Mouse (Mus musculus) ovary, postnatal 36 days (tissue): ENCODE measurements around the gene Dapk2.
A peak's percentile ranks its signal among the peaks of the same experiment; 100 is the strongest.
"Not testable (repeated sequence)": the region's sequence is repeated elsewhere in the genome, so short reads cannot be mapped to it uniquely, and the experiment has no call there.

Experiments used
- DNase-seq: peaks from one replicate; pipeline ENCODE4 v3.0.0; 2022; ENCODE audit warnings: low spot score, mixed read lengths

Dapk2 gene

DNA sequence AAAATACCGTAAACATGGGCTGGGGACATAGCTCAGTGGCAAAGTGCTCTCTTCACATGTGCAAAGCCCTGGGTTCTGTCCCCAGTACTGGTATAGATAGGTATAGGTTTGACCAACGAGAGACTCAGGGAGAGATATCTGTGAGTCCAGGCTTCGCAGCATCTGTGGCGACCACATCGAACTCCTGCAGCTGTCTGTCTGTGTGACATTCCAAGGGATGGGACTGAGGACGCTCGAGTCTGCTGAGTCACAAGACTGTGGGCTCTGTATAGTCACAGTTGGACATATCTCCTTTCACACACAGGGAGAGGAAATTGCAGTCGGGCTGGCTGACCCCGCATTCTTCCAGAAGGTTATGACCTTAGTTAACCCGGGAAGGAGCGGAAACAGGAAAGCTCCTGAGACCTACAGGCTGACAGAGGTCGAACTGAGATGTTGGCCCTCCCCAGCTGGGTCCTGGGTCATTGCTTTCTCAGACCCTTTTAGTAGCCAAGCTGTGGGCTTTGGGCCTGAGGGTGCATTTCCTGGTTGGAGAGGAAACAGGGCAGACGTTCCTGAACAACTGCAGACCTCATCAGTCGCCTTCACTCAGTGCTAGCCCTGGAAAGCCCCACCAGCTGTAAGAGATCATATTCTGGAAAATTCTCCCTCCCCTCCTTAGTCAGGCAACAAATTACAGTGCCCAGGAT, 118.8 kb downstream of the Dapk2 start:
- no peak for DNase-seq

DNA sequence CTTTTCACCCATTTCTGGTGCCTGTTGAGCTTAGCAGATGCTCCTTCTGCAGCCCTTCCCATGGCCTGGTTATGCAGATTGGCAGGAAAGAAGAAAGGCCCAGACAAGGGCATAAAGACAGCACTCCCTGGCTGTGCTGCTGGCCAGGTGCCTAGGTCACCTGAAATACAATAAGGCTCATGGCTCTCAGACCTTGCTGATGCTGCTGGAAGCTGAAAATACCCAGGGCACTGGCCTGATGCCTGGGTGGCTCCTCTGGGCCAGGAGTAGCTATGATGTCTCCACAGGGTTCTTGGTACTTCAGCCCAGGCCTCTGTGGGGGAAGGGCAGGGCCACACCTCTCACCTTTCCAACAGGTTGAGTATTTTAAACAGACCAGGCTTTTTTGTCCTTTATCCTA, 121.6 kb downstream of the Dapk2 start:
- no peak for DNase-seq

DNA sequence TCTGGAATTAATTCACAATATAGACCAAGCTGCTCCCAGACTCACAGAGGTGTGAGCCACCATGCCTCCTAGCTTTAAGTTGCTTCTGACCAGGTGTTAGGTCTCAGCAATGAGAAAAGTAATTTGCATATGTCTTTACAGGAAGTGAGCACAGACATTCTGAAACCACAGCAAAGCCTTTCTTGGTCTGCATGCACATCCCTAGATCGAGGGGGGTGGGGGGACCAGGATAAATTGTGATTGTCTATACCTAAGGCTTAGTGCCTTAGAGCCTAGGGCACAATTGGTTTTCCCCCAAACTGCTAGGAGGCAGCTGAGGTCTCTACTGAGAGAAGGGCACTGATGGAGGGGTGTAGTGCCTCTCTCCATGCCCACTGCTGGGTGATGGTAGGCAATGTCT, 122.5 kb downstream of the Dapk2 start:
- DNase-seq, result no peak

DNA sequence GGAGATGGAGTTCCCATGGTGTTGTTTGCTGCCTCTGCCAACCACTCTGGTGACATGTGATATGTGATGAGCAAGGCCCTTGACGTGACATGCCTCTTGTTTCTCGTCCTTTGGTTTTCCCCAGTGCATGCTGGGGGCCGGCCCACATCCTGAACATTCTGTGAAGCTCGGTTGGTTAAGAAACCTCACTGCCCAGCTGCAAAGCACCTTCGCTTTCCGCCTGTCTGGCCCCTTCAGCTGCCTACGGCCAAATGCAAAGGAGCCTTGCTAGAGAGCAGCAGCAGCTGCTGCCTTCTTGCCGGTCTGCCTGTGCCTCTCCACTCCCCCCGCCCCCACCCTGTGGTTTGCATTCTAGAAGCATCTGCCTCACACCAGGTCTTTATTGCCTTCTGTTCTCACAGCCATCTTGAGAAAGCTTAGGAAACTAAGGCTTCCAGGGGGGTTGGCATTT, 123.5 kb downstream of the Dapk2 start:
- no peak for DNase-seq

DNA sequence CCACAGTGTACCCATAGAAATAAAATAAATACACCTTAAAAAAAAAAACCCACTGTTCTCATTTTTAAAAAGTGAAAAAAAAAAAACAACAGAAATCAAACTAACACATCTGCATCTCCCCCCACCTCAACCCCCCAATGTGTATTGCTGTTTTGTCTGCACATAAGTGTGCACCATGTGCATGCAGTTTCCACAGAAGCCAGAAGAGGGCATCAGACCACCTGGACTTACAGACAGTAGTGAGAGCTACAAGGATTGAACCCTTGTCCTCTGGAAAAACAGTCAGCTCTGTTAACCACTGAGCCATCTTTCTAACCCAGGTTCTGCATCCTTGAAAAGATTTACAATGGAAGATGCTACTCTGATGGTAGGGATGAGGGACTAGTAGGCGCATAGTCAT, 124.6 kb downstream of the Dapk2 start:
- DNase-seq, result no peak

DNA sequence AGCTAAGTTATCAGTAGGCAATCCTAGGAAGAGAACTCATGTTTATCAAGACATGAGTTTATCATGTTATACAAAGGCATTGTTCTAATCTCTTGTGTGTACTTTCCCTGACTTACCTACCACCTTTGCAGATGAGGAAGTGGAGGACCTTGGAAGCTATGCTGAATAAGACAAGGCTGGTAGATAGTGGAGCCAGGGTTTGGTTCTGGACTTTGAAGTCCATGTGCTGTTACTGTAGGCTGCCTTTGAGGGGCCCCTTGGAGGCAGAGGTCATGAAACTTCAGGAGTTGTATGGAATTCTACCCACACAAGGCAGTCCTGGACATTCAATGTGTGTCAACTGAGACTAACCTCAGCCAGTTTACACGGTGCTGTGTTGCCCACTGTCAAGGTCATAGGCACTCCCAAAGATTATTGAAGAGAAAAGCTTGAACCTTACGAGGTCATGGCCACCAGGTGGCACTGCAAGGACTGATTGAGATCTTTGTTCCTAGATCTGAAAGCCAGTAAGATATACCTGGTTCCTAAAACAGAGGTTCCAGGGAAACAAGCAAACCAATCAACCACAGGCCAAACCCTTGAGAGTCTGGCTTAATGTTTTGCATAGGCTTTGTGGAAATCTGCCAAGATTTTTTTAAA, 125.7 kb downstream of the Dapk2 start:
- peak; percentile 51 for DNase-seq

DNA sequence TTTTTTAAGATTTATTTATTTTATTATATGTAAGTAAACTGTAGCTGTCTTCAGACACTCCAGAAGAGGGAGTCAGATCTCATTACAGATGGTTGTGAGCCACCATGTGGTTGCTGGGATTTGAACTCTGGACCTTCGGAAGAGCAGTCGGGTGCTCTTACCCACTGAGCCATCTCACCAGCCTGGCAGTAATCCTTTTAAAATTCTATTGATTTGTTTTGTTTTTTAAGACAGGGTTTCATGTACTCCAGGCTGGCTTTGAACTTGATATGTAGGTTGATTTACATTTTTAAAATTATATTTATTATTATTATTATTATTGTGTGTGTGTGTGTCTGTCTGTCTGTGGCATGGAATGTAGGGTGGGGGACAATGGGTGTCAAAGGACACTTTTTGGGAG, 127.2 kb downstream of the Dapk2 start:
- not testable (repeated sequence) for DNase-seq

DNA sequence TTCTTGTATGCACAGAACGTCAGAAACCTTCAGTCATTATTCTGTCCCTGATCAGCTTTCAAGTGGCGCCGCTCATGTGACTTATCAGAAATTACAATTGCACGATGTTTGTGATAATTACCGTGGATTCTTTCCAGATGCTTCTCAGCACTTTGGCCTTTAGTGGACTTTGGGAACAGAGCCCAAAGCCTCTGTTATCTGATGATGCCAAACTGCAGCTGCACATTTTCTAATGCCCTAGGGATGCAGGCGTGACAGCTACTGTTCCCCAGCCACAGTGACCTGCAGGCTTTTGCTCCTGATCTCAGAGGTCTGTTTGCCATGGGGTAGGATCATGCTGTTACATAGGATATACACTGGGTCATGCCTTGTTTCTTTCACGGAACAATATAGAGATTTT, 127.9 kb downstream of the Dapk2 start:
- no peak for DNase-seq

DNA sequence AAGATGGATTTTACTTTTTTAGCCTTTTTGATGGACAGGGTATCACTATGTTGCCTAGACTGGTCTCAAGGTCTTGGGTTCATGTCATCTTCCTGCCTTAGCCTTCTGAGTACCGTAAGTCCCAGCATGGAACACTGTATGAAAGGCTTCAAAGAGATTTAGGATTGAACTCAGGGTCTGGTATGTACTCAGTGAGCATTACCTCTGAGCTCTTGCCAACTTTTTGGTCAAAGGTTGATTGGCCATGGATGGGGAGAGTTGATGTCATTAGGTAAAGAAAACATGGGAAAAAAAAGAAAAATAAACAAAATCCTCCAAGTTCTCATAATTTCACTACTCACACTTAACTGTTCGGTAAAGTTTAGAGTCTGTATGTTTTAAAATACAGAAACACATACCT, 132.7 kb downstream of the Dapk2 start:
- no peak for DNase-seq

DNA sequence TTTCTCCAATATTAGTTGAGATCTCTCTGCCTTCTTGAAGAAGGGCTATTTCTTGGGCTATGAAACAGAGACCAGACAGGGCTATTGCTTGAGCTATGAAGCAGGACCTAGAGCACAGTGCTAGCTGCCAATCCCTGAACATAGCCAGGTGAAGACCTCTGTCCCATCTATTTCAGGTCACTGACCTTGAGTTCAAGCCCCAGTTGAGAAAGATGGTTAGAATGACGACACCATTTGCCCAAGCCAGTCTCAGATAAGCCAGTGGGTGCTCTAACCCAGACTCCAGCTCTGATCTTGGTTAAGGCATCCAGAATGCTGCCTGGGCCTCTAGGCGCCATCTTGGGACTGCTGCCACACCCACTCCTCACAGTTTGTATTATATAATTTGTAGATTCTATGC, 135.3 kb downstream of the Dapk2 start:
- DNase-seq, result no peak

DNA sequence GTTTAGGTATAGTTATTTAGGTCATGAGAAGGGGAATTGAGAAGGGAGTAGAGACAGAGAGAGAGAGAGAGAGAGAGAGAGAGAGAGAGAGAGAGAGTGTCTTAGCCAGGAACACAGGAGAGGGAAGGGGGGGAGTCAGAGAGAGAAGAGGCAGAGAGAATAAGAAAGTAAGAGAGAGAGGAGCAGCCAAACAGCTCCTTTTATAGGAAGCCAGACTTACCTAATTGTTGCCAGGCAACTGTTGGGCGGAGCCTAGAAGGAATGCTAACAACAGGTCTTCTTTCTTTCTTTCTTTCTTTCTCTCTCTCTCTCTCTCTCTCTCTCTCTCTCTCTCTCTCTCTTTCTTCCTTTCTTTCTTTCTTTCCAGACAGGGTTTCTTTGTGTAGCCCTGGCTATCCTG, 136.2 kb downstream of the Dapk2 start:
- no peak for DNase-seq

DNA sequence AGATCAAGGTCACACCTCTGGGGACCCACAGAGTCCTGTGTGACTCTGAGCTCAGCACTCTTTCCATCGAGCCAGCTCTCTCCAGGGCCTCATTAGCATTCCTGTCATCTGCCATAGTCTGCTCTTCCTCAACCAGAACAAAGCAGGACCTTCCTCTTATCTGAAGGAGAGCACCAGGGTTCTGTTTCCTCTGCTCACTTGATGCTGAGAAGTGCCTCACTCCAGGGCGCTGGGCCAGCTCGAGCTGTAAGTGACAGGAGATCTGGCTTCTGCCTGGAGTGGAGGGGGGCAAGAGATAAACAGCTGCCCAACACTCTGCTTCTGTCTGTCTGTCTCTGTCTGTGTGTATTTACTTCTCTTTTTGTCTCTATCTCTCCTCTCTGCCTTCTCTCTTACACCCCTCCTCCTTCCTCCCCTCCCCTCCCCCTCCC, 137.0 kb downstream of the Dapk2 start:
- DNase-seq, result no peak

DNA sequence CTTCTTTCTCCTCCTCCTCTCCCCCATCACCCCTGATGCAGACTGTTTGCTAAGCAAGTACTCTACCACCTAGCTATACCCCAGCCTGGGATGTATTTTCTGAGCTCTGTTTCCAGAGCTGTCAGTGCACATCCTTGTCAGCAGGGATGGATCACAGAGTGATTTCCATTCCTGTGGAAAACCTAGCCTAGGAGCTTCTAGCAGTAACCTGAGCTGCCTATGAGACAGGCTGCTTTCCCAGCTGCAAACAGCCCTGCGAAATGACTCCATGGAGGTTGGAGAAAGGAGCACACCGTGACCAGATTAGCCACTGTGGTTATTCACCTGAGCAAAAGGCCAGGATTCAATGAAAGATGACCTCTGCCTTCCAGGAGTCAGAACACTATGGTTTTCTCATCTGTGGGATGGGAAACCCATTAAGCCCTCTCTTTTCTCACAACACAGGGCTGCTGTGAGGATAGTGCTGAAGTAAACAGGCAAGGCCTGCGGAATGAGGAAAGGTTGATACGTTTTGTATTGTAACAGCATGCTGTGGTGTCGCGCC, 137.6 kb downstream of the Dapk2 start:
- no peak for DNase-seq

DNA sequence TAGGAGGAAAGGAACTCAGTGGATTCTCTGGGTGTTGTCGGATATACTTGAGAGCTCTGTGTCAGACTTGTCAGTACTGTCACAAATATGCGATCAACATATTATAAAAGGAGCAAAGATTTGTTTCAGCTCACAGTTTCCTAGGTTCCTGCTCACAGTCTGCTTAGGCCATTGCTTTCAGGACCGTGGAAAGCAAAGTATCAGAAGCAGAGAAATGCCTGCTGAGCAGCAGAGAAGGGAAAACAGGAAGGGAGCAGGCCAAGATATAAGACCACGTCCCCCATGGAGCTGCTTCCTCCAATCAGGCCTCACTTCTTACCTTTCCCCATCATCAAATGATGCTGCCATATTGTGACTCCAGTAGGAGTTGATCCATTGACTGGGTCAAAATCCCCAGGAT, 140.8 kb downstream of the Dapk2 start:
- no peak for DNase-seq

DNA sequence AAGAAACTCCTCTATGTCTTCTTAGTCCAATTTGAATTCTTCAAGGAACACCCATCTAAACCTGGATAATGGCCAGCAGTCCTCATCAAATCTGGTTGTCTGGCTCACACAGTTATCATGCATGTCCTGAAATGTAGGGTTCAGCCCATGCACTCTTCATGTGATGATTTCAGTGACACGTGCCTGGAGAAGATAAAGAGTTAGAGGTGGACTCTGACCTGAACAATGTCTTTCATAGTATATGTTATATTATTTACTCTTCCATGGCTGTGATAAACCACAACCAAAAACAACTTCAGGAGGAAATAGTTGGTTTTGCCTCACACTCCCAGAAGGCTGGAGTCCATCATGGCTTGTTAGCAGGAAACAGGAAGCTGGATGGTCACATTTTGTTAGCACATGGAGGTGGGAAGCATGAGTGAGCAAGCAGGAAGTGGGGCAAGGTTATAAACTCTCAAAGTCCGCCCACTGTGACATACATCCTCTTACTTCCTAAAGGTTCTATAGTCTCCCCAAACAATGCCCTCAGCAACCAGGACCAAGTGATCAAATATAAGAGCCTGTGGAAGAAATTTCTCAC, 142.5 kb downstream of the Dapk2 start:
- DNase-seq, result no peak

DNA sequence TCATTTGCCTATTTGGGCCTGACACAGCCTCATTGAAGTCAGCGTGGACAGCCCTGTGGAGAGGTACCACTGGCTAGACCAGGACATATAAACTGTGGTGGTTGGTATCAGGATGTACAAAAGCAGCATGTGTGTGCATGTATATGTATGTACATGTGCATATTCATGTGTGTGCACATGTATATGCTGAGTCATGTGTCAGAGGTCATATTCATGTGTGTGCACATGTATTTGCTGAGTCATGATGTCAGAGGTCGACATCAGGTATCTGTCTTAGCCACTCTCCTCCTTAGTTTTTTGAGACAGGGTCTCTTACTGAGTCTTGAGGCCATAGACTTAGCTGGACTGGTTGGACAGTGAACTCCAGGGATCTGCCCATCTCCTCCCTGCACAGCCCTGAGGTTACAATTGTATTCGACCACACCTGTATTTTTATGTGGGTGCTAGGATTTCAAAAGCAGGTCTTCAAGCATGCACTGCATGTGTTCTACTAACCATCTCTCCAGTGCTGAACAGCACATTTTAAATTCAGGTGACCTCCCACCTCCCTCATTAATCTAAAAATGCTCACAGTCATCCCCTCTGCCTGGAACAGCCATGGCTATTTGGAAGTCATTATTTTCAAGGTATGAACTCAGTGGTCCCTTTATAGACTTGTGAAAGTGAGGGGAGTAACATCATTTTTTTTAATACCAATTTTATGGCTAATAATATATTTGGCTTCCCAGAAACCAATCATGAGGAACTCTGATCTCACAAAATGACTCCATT, 146.5 kb downstream of the Dapk2 start:
- DNase-seq, result no peak

DNA sequence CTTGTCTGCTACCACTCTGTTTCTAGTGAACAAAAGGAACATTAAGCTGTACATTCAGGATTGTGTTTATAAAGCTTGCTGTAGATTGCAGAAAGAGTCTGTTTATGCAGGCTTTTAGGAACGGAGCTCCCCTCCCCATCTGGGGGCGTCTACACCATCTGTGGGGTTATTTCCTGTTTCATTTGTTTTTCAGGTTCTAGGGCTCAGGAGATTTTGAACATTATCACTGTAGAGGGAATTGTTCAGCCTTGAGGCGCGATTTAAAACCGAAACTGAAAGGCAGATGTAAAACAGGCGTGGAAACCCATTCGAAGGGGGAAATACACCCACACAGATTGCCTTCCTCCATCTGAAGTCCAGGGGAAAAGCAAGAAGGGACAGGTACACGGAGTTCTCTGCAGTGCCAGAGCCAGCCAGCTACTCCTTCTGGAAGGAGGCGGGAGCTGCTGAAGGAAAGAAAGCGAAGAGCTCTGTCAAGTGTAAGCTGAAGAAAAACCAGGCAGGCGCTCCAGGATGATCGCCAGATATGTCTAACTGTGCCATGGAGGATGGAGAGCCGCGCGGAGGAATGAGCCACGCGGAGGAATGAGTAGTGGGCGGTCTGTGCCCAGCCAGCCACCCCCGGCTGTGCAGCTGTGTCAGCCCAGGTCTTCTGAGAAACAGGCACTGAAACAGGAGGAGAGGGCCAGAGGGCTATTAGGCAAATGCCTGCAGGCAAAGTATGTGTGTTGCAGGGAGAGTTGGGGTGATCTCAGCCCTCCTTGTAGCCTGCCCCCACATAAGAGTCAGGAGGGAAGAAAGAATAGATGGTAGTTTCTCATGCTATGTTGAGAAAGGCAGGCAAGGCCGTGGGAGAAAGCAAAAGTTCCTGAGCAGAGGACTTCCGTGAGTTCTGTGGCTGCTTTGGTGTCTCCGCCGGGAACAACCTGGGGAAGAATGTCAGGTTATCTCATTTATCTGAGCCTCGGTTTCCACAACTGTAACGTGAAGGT, 147.4 kb downstream of the Dapk2 start:
- DNase-seq, result peak; percentile 13

DNA sequence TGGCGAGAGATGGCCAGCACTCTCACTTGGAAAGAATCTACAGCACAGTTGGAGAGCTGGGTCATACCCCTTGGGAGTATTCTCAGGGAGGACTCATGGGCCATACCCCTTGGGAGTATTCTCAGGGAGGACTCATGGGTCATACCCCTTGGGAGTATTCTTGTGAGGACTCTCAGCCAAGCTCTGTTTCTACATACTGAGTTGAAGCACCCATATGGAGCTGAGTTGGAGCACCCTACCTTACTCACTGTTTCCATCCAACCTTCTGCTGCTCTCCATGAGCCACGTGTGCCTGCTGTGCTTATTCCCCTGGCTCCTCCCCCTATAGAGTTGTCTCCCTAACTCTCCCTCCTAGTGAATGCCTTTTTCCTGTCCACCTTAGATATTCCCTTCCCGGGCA, 148.4 kb downstream of the Dapk2 start:
- no peak for DNase-seq

DNA sequence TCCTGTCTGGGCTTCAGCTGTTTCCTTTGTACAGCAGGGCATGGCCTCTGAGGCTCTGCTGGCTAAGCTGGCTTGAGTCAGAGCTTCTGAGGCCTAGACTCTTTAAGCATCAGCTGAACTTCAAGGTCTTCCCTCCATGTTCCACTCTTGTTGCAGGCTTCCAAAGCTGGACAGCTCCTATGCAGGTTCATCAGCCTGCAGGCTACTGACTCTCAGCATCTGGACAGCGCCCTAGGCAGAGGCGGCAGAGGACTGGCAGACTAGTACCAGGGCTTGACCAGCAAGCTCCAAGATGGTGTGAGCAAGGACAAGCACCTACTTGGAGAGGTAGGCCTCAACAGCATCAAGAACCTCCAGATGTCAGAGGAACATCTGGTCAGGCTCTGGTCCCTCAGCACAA, 149.3 kb downstream of the Dapk2 start:
- peak; percentile 63 for DNase-seq

DNA sequence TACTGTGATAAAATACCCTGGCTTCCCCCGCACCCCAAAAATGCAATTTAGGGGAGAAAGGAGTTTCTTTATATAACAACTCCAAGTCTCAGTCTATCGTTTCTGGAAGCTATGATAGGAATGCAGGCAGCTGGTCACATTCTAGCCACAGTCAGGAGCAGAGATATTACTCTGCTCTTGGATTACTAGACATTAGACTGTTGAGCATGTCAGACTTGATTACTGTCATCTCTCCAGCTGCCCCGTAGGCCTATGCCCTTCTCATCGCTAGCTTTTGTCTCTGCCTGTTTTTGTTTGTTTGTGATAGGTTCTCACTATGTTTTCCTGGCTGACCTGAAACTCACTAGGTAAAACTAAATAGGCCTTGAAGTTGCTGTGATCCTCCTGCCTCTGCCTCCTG, 150.7 kb downstream of the Dapk2 start:
- no peak for DNase-seq

DNA sequence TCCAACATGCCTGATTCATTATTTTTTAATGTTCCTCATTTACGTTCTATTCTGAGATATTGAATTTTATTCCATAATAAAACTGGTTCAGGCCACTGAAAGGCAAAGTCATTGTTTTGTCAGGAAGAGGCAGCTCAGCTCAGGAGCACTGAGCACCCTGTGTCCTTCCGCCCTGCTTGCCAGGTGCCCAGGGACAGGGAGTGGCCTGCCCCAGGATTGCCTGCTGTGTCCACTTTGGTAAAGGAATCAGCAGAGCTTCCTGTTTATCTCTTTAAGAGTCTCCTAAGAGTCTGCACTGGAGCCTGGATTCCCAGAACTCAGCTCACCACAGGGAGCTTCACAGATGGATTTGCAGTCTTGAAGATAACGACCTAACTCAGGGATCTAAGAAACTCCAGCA, 153.4 kb downstream of the Dapk2 start:
- DNase-seq, result no peak
